Mouse (Mus musculus) MEL (cell line): ENCODE measurements around the gene Rab42. TPM values are rescaled to one million over a fixed set of nuclear protein-coding genes. Genes with fewer than 3 reads are reported as not detected.

Source experiments
- DNase-seq: peaks from one replicate; pipeline ENCODE4 v3.0.0; 2011; ENCODE audit warnings: low read depth, low spot score
- H3K27ac ChIP-seq: 2 replicates; pipeline ENCODE4 v1.5.1; 2012; ENCODE audit warnings: low read depth, mild to moderate bottlenecking, control low read depth, low read length, moderate library complexity; ENCODE audit not compliant: control insufficient read depth
- H3K27me3 ChIP-seq, 2 experiments: fragments of 150-350 bp in 1 of 2; sonication (generic) in 1 of 2; 2 replicates each; pipeline ENCODE4 v1.6.1; 2012; ENCODE audit warnings: low read length in 2 of 2, mild to moderate bottlenecking in 2 of 2, improper control_type of control experiment in 1 of 2, moderate library complexity in 1 of 2; ENCODE audit not compliant: insufficient read depth in 2 of 2, control insufficient read depth in 1 of 2
- H3K36me3 ChIP-seq, 2 experiments: 2 replicates each; pipeline ENCODE4 v1.6.1; 2012 to 2014; ENCODE audit warnings: low read length in 2 of 2, improper control_type of control experiment in 1 of 2, inconsistent platforms in 1 of 2, mild to moderate bottlenecking in 1 of 2; ENCODE audit not compliant: insufficient read depth in 2 of 2, control insufficient read depth in 1 of 2
- H3K4me1 ChIP-seq, 2 experiments: fragments of 150-350 bp in 1 of 2; sonication (generic) in 1 of 2; 2 replicates each; pipeline ENCODE4 v1.6.1; 2012; ENCODE audit warnings: low read length in 2 of 2, improper control_type of control experiment in 1 of 2, mild to moderate bottlenecking in 1 of 2; ENCODE audit not compliant: insufficient read depth in 2 of 2, control insufficient read depth in 1 of 2
- H3K4me3 ChIP-seq, 2 experiments: fragments of 150-350 bp in 1 of 2; sonication (generic) in 1 of 2; 2 replicates each; pipeline ENCODE4 v1.5.1; 2012; ENCODE audit warnings: low read depth in 2 of 2, low read length in 2 of 2, mild to moderate bottlenecking in 2 of 2, moderate library complexity in 2 of 2, control low read depth in 1 of 2, improper control_type of control experiment in 1 of 2; ENCODE audit not compliant: control insufficient read depth in 1 of 2, insufficient read depth in 1 of 2
- H3K79me2 ChIP-seq: 2 replicates; pipeline ENCODE4 v1.6.1; 2012; ENCODE audit warnings: mild to moderate bottlenecking, low read length, moderate library complexity; ENCODE audit not compliant: control insufficient read depth, poor library complexity, insufficient read depth
- H3K9ac ChIP-seq: 2 replicates; pipeline ENCODE4 v1.6.1; 2012; ENCODE audit warnings: low read depth, mild to moderate bottlenecking, control low read depth, low read length, moderate library complexity; ENCODE audit not compliant: control insufficient read depth, poor library complexity, severe bottlenecking
- H3K9me3 ChIP-seq: fragments of 150-350 bp; sonication (generic); replicated peaks from 2 replicates; pipeline ENCODE4 v1.6.1; 2012; ENCODE audit warnings: mild to moderate bottlenecking, low read length, improper control_type of control experiment, moderate library complexity; ENCODE audit not compliant: insufficient read depth
- E2F4 ChIP-seq: IDR thresholded peaks from 2 replicates; pipeline ENCODE4 v1.6.1; 2011; ENCODE audit warnings: low read depth, low read length, improper control_type of control experiment, borderline replicate concordance
- KAT2A ChIP-seq: conservative IDR thresholded peaks from 2 replicates; pipeline ENCODE4 v1.6.1; 2012; ENCODE audit warnings: low read depth, low read length, improper control_type of control experiment, inconsistent platforms
- MAFK ChIP-seq: IDR thresholded peaks from 2 replicates; pipeline ENCODE4 v1.6.1; 2011; ENCODE audit warnings: low read depth, mild to moderate bottlenecking, low read length, improper control_type of control experiment, borderline replicate concordance
- NELFE ChIP-seq: IDR thresholded peaks from 2 replicates; pipeline ENCODE4 v1.6.1; 2011; ENCODE audit warnings: low read depth, low read length, improper control_type of control experiment
- NRF1 ChIP-seq: IDR thresholded peaks from 2 replicates; pipeline ENCODE4 v1.6.1; 2014; ENCODE audit warnings: low read depth, mild to moderate bottlenecking, inconsistent platforms, low read length, improper control_type of control experiment, moderate library complexity; ENCODE audit not compliant: poor library complexity, insufficient read depth, severe bottlenecking
- POLR2A ChIP-seq, 2 experiments: IDR thresholded peaks; 2 replicates each; pipeline ENCODE4 v1.6.1; 2011 to 2012; ENCODE audit warnings: low read length in 2 of 2, mild to moderate bottlenecking in 2 of 2, control low read depth in 1 of 2, improper control_type of control experiment in 1 of 2, low read depth in 1 of 2, moderate library complexity in 1 of 2; ENCODE audit not compliant: control insufficient read depth in 1 of 2, insufficient read depth in 1 of 2, poor library complexity in 1 of 2
- POLR2AphosphoS5 ChIP-seq: IDR thresholded peaks from 2 replicates; pipeline ENCODE4 v1.6.1; 2012; ENCODE audit warnings: low read depth, borderline replicate concordance, mild to moderate bottlenecking, inconsistent platforms, low read length, moderate library complexity, mixed read lengths
- RAD21 ChIP-seq: IDR thresholded peaks from 2 replicates; pipeline ENCODE4 v1.6.1; 2011; ENCODE audit warnings: mild to moderate bottlenecking, low read depth, low read length, improper control_type of control experiment
- SMC3 ChIP-seq: IDR thresholded peaks from 2 replicates; pipeline ENCODE4 v1.6.1; 2011; ENCODE audit warnings: low read depth, low read length, improper control_type of control experiment
- TBP ChIP-seq: IDR thresholded peaks from 2 replicates; pipeline ENCODE4 v1.8.0; 2011; ENCODE audit warnings: low read depth, low read length, improper control_type of control experiment
- USF2 ChIP-seq, 2 experiments: IDR thresholded peaks; 2 replicates each; pipeline ENCODE4 v1.6.1; 2011 to 2012; ENCODE audit warnings: improper control_type of control experiment in 2 of 2, low read length in 2 of 2, borderline replicate concordance in 1 of 2, inconsistent platforms in 1 of 2, low read depth in 1 of 2, mild to moderate bottlenecking in 1 of 2; ENCODE audit not compliant: insufficient read depth in 1 of 2
- ZKSCAN1 ChIP-seq: IDR thresholded peaks from 2 replicates; pipeline ENCODE4 v1.6.1; 2012; ENCODE audit warnings: low read depth, mild to moderate bottlenecking, inconsistent platforms, low read length, improper control_type of control experiment, moderate library complexity
- ZMIZ1 ChIP-seq: IDR thresholded peaks from 2 replicates; pipeline ENCODE4 v1.6.1; 2012; ENCODE audit warnings: low read depth, mild to moderate bottlenecking, inconsistent platforms, low read length, improper control_type of control experiment, moderate library complexity
- ZNF384 ChIP-seq: IDR thresholded peaks from 2 replicates; pipeline ENCODE4 v1.6.1; 2012; ENCODE audit warnings: low read depth, mild to moderate bottlenecking, inconsistent platforms, low read length, improper control_type of control experiment
- polyA plus RNA-seq, 2 experiments: library from polyadenylated mRNA; stranded (reverse) in 1 of 2; unstranded in 1 of 2; fragments of >175 nt in 1 of 2; fragments of >200 nt in 1 of 2; gene quantifications; 2 replicates each; pipeline versions ENCODE4 v1.2.1 to v1.2.4; 2012; ENCODE audit warnings: low replicate concordance in 2 of 2, low read depth in 1 of 2; ENCODE audit not compliant: insufficient read length in 2 of 2, insufficient read depth in 1 of 2, missing spikeins in 1 of 2
- total RNA-seq: library from RNA; depleted of rRNA; stranded (reverse); fragments of 300-350 nt; gene quantifications from 2 replicates; pipeline ENCODE4 v1.2.3, GENCODE M21; 2012

The Rab42 gene
- total and polyA plus RNA-seq, 3 experiments = 0.40 to 0.85 TPM; not detected in 1

DNA sequence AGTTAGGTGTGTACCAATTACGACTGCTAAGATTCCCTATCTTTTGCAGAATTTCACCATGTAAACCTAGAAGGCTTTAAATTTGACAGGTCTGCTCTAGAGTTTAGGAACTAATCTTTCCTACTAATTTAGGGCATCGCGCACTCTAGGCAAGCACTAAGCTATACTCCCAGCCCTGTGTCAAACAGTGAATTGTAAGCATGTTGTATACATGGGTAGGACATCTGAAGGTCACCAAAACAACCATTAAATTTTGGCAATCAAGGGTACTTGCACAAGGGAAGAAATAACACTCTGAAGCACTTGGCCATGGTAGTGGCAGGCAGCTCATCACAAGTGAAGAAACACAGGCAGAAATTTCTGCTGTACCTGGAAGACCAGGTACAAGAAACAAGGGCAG is 47.7 kb upstream of the Rab42 start:
- Histone ChIP-seq H3K4me1 (peaks cover 0 to 9% of the 10 kb centered on the region in 2 experiments; a peak in 2 of 4 replicates), H3K9ac (peak overlapping the region; percentile 97), H3K27me3 (no peaks in the 10 kb centered on the region), H3K9me3 (no peaks in the 10 kb centered on the region), H3K79me2 (peaks cover 27% of the 10 kb centered on the region), H3K36me3 (peaks cover 3 to 9% of the 10 kb centered on the region in 2 experiments; a peak in 3 of 4 replicates), H3K27ac (peak overlapping the region; percentile 90), H3K4me3 (peak overlapping the region in 1 of 2 experiments; percentile 81; a peak in 2 of 4 replicates)
- TF ChIP-seq TBP (0 out of 2 replicates have a peak, but pooled peaks have one; percentile 38), MAFK (no peak)
- DNase-seq = no peak

DNA sequence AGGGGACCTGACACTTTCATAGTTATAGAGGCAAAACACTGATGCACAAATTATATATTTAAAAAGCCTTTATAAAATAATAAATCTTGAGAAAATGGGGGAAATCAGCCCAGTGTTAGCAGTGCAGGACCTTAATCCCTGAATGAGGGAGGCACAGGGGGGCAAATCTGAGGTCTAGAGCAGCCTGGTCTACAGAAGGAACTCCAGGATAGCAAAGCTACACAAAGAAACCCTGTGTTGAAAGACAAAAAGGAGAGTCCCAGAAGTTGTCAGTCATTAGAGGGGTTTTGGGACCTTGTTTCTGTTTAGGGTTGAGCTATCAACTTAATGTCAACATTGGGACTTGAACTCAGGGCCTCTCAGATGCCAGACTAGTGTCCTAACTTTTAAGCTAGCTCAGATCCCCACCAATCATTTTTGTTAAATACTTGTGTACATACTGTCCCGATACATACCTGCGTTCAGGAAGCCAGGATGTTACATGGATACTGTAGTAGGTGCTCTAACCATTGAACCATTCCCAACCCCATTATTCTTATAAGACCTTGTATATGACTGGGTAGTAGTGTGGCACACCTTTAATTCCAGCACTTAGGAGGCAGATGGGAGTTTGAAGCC is 47.0 kb upstream of the Rab42 start:
- DNase-seq = peak; percentile 84
- H3K27me3 ChIP-seq = no peaks in the 10 kb centered on the region
- H3K36me3 ChIP-seq = peaks cover 3 to 9% of the 10 kb centered on the region in 2 experiments; a peak in 3 of 4 replicates
- H3K9me3 ChIP-seq = no peaks in the 10 kb centered on the region
- peak overlapping the region; percentile 97 for H3K9ac ChIP-seq
- peak overlapping the region; percentile 90 for H3K27ac ChIP-seq
- H3K4me1 ChIP-seq = peaks cover 0 to 9% of the 10 kb centered on the region in 2 experiments; a peak in 2 of 4 replicates
- TF ChIP-seq RAD21 = no peak
- TF ChIP-seq USF2 (IDR thresholded peaks at IDR 0.05; ENCODE audit: borderline replicate concordance in 1 of 2, insufficient read depth in 1 of 2, low read depth in 1 of 2, low read length in 2 of 2) = no peak
- TF ChIP-seq POLR2A (IDR thresholded peaks at IDR 0.05; ENCODE audit: control insufficient read depth in 1 of 2, insufficient read depth in 1 of 2, low read depth in 1 of 2, low read length in 2 of 2, poor library complexity in 1 of 2) = peak in 1 of 2 experiments; percentile 76; a peak in 3 of 4 replicates
- TF ChIP-seq, all 39 proteins: peak for 1
- Histone ChIP-seq H3K4me3 (no peak overlapping the region), H3K79me2 (peaks cover 30% of the 10 kb centered on the region)

DNA sequence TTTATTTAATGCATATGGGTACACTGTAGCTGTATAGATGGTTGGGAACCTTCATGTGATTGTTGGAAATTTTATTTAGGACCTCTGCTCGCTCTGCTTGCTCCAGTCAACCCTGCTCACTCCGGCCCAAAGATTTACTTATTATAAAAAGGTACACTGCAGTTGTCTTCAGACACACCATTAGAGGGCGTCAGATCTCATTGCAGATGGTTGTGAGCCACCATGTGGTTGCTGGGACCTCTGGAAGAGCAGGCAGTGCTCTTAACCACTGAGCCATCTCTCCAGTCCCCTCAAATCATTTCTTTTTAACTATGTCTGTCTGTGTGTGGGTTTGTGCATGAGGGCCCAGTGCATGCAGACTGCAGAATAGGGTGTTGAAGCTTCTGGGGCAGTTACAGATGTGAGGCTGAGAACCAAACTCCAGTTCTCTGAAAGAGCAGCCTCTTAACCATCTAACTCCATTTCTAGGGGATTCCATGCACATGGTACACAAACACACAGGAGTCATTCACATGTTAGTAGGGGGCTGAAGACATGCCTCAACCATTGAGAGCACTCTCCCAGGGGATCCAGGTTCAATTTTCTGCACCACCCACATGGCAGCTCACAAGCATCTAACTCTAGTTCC is 46.4 kb upstream of the Rab42 start:
- H3K36me3 ChIP-seq = peaks cover 3 to 9% of the 10 kb centered on the region in 2 experiments; a peak in 3 of 4 replicates
- H3K27ac ChIP-seq = peak overlapping the region; percentile 90
- no peaks in the 10 kb centered on the region for H3K9me3 ChIP-seq
- H3K4me3 ChIP-seq = no peak overlapping the region
- H3K79me2 ChIP-seq = peaks cover 36% of the 10 kb centered on the region
- TF ChIP-seq POLR2A (IDR thresholded peaks at IDR 0.05; ENCODE audit: control insufficient read depth in 1 of 2, insufficient read depth in 1 of 2, low read depth in 1 of 2, low read length in 2 of 2, poor library complexity in 1 of 2) = peak in 1 of 2 experiments; percentile 50; a peak in 2 of 4 replicates
- TF ChIP-seq ZKSCAN1 = no peak
- TF ChIP-seq E2F4 = no peak
- TF ChIP-seq ZNF384 = no peak
- no peak for TF ChIP-seq NRF1
- no peak for TF ChIP-seq USF2 (IDR thresholded peaks at IDR 0.05; ENCODE audit: borderline replicate concordance in 1 of 2, insufficient read depth in 1 of 2, low read depth in 1 of 2, low read length in 2 of 2)
- no peak for TF ChIP-seq NELFE
- no peak for TF ChIP-seq RAD21
- no peak for TF ChIP-seq KAT2A
- TF ChIP-seq ZMIZ1 = no peak
- no peak for TF ChIP-seq SMC3
- 0 out of 2 replicates have a peak, but pooled peaks have one; percentile 16 for TF ChIP-seq POLR2AphosphoS5
- H3K4me1 ChIP-seq = peaks cover 0 to 8% of the 10 kb centered on the region in 2 experiments; a peak in 2 of 4 replicates
- no peaks in the 10 kb centered on the region for H3K27me3 ChIP-seq
- DNase-seq = peak; percentile 83
- H3K9ac ChIP-seq = no peak overlapping the region
